Mouse (Mus musculus) E14TG2a.4 (cell line): ENCODE data around the gene Olfm2.

ENCODE experiments used
- CTCF ChIP-seq: conservative IDR thresholded peaks from 2 replicates; pipeline ENCODE4 v1.5.1; 2014; ENCODE audit warnings: low read length
- NANOG ChIP-seq: IDR thresholded peaks from 2 replicates; pipeline ENCODE4 v1.6.1; 2014; ENCODE audit warnings: borderline replicate concordance, low read length, mixed read lengths

DNA sequence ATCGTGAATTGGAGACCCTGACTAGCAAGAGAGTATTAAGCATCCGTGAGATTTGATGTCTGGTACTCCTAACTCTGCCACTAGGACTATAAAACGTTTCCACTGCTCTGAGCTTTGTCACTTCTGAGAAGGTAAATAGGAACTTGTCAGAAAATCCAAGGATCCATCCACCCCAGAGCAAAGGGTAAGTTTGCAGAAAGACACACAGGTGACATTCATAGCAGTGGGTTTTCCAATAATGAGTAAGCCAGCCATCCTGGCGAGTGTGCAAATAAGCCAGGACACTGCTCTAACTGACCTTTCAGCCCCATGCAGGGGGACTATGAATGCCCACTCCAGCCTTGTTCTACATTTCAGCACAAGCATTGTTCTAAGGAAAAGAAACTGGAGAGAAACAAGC is 14.4 kb downstream of the Olfm2 start:
- no peak for TF ChIP-seq CTCF
- TF ChIP-seq NANOG: no peak
